Mouse (Mus musculus): ENCODE data around the gene Vmn2r34. TPM values are rescaled to one million over a fixed set of nuclear protein-coding genes. Genes with fewer than 3 reads are reported as not detected.
"Not testable (repeated sequence)": the region's sequence is repeated elsewhere in the genome, so short reads cannot be mapped to it uniquely, and the experiment has no call there.

The Vmn2r34 gene
- polyA plus RNA-seq (2012; fragmentation: generic; extraction: Trizol): not detected
- long read RNA-seq, experiment 1: 0 reads
- long read RNA-seq, experiment 2: 0 reads

DNA sequence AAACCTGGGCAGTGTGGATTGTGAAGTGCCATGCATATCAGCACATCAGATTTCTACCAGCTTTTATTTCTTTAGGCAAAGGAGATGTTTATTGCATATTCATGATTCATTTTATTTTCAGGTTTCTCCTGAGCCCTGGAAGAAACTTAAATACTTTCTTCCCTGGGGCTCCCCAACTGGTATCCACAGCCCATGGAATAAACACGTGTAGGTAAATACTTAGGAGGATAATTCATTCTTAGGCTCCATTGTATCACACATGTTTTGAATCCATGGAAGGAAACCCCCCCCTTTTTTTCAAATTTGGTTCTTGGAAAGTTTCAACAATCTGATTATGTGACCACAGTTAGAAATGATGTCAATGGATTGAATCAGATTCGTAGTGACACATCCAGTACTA is at the start of gene Vmn2r34:
TSS of gene Vmn2r34 (minus strand) at position 101 of the 400 bp plus-strand sequence.
- H3K4me3 ChIP-seq (ENCODE audit: insufficient read depth, poor library complexity, severe bottlenecking); H3K79me2 ChIP-seq (ENCODE audit: control insufficient read depth, insufficient read depth); H3K27me3 ChIP-seq (ENCODE audit: control insufficient read depth, insufficient read depth, insufficient read length); H3K36me3 ChIP-seq (ENCODE audit: control insufficient read depth, insufficient read depth); H3K79me3 ChIP-seq (ENCODE audit: low read depth); H3ac ChIP-seq (ENCODE audit: control insufficient read depth, insufficient read length, low read depth): not testable (repeated sequence)

DNA sequence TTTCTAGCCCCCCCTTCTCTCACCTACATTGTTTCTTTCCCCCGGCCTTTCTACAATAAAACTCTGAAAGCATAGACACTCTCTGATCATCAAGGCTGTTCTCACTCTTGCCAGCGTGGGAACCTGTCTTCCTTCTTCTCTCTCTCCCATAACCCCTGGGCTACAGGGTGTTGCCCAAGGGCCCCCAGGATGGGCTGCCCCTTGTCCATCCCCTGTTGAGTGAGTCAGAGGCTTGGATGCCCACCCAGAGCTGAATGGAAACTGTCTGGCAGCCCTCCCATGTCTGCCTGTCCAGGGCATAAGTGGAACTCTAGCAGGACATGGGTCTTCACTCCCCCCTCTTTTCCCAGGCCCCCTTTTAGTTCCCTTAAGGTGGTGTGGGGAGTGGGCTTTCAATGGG is 15.3 kb downstream of the Vmn2r34 start:
- H3K36me3 ChIP-seq (ENCODE audit: control insufficient read depth, insufficient read depth); H3ac ChIP-seq (ENCODE audit: control insufficient read depth, insufficient read length, low read depth); H3K79me2 ChIP-seq (ENCODE audit: control insufficient read depth, insufficient read depth); H3K4me3 ChIP-seq (ENCODE audit: insufficient read depth, poor library complexity, severe bottlenecking); H3K27me3 ChIP-seq (ENCODE audit: control insufficient read depth, insufficient read depth, insufficient read length); H3K79me3 ChIP-seq (ENCODE audit: low read depth): not testable (repeated sequence)

Other genes starting within 250 kb of the Vmn2r34 start
- gene Vmn2r32, start 209.5 kb downstream of the Vmn2r34 start, polyA plus RNA-seq (2012; fragmentation: generic; extraction: Trizol): not detected
- gene Vmn2r33, start 122.7 kb downstream of the Vmn2r34 start, polyA plus RNA-seq (2012; fragmentation: generic; extraction: Trizol): not detected
- gene Vmn2r35, start 130.4 kb upstream of the Vmn2r34 start, polyA plus RNA-seq (2012; fragmentation: generic; extraction: Trizol): not detected
- gene Vmn2r36, start 213.0 kb upstream of the Vmn2r34 start, polyA plus RNA-seq (2012; fragmentation: generic; extraction: Trizol): not detected